Mouse (Mus musculus): ENCODE results near the gene Qrich2. TPM values are rescaled to one million over a fixed set of nuclear protein-coding genes. Genes with fewer than 3 reads are reported as not detected.

The Qrich2 gene
- total RNA-seq (2014; rRNA removed) (not detected in 2 replicates), polyA plus RNA-seq (2015; fragmentation: Nextera tagmentation; extraction: Ambion mirVana) (not detected in 2 replicates)

- ATAC-seq (no peak), DNase-seq (no peak)
- Histone ChIP-seq H3K27me3 (ENCODE audit: insufficient read depth, low read length) (no peaks in the 10 kb centered on the region), H3K9me3 (ENCODE audit: low read length) (no peaks in the 10 kb centered on the region), H3K27ac (ENCODE audit: low read depth, low read length) (no peak within 1 kb of the TSS), H3K9ac (no peak within 1 kb of the TSS), H3K4me2 (ENCODE audit: low read depth) (no peak within 1 kb of the TSS), H3K4me3 (ENCODE audit: low read depth, low read length) (no peak within 1 kb of the TSS), H3K4me1 (ENCODE audit: insufficient read depth) (no peaks in the 10 kb centered on the region), H3K36me3 (ENCODE audit: insufficient read depth) (peaks cover 14% of the 10 kb centered on the region)
- TF ChIP-seq CTCF (IDR thresholded peaks at IDR 0.05; ENCODE audit: low read depth), result no peak
- WGBS, result 65% methylated on average over 20 of the region's 20 CpGs
Observed at GRCm38 (mm10) chr11:116466141-116466540, at the start of gene Qrich2. Qrich2 (minus strand) TSS chr11:116466241.

GRCm38 (mm10) chr11:116515330-116516020 lies 49.4 kb upstream of the Qrich2 start:
- Histone ChIP-seq H3K9me3 (ENCODE audit: low read length) (no peaks in the 10 kb centered on the region), H3K4me2 (ENCODE audit: low read depth) (no peak overlapping the region), H3K27me3 (ENCODE audit: insufficient read depth, low read length) (no peaks in the 10 kb centered on the region; the same call in 1 of the 2 replicates), H3K9ac (no peak overlapping the region), H3K4me1 (ENCODE audit: insufficient read depth) (peaks cover 1% of the 10 kb centered on the region; the same call in 1 of the 2 replicates), H3K27ac (ENCODE audit: low read depth, low read length) (no peak overlapping the region), H3K4me3 (ENCODE audit: low read depth, low read length) (no peak overlapping the region), H3K36me3 (ENCODE audit: insufficient read depth) (no peaks in the 10 kb centered on the region)
- TF ChIP-seq CTCF (IDR thresholded peaks at IDR 0.05; ENCODE audit: low read depth), result no peak
- DNase-seq, result no peak
- no peak for ATAC-seq
- 13% methylated on average over 24 of the region's 24 CpGs for WGBS

GRCm38 (mm10) chr11:116513531-116514038 lies 47.5 kb upstream of the Qrich2 start:
- H3K36me3 ChIP-seq (ENCODE audit: insufficient read depth), result no peaks in the 10 kb centered on the region
- H3K9me3 ChIP-seq (ENCODE audit: low read length), result no peaks in the 10 kb centered on the region
- 79% methylated on average over 4 of the region's 4 CpGs for WGBS
- no peaks in the 10 kb centered on the region; the same call in 1 of the 2 replicates for H3K27me3 ChIP-seq (ENCODE audit: insufficient read depth, low read length)
- no peak overlapping the region for H3K27ac ChIP-seq (ENCODE audit: low read depth, low read length)
- DNase-seq (no peak), ATAC-seq (no peak)
- no peak for TF ChIP-seq CTCF (IDR thresholded peaks at IDR 0.05; ENCODE audit: low read depth)
- no peaks in the 10 kb centered on the region for H3K4me1 ChIP-seq (ENCODE audit: insufficient read depth)
- no peak overlapping the region for H3K4me2 ChIP-seq (ENCODE audit: low read depth)
- no peak overlapping the region for H3K9ac ChIP-seq
- no peak overlapping the region for H3K4me3 ChIP-seq (ENCODE audit: low read depth, low read length)

- no peak overlapping the region for H3K4me2 ChIP-seq (ENCODE audit: low read depth)
- no peak overlapping the region for H3K9ac ChIP-seq
- no peaks in the 10 kb centered on the region for H3K36me3 ChIP-seq (ENCODE audit: insufficient read depth)
- TF ChIP-seq CTCF (IDR thresholded peaks at IDR 0.05; ENCODE audit: low read depth), result no peak
- H3K4me3 ChIP-seq (ENCODE audit: low read depth, low read length), result no peak overlapping the region
- no peak overlapping the region for H3K27ac ChIP-seq (ENCODE audit: low read depth, low read length)
- no peaks in the 10 kb centered on the region; the same call in 1 of the 2 replicates for H3K27me3 ChIP-seq (ENCODE audit: insufficient read depth, low read length)
- no peaks in the 10 kb centered on the region for H3K9me3 ChIP-seq (ENCODE audit: low read length)
- WGBS, result 80% methylated on average over 6 of the region's 6 CpGs
- ATAC-seq (no peak), DNase-seq (no peak)
- H3K4me1 ChIP-seq (ENCODE audit: insufficient read depth), result no peaks in the 10 kb centered on the region
Observed at GRCm38 (mm10) chr11:116512987-116513386, 46.9 kb upstream of the Qrich2 start.

GRCm38 (mm10) chr11:116512154-116512553 lies 46.1 kb upstream of the Qrich2 start:
- Histone ChIP-seq H3K9me3 (ENCODE audit: low read length) (no peaks in the 10 kb centered on the region), H3K4me3 (ENCODE audit: low read depth, low read length) (no peak overlapping the region), H3K4me2 (ENCODE audit: low read depth) (no peak overlapping the region), H3K27ac (ENCODE audit: low read depth, low read length) (no peak overlapping the region), H3K4me1 (ENCODE audit: insufficient read depth) (no peaks in the 10 kb centered on the region), H3K27me3 (ENCODE audit: insufficient read depth, low read length) (no peaks in the 10 kb centered on the region; the same call in 1 of the 2 replicates), H3K36me3 (ENCODE audit: insufficient read depth) (no peaks in the 10 kb centered on the region), H3K9ac (no peak overlapping the region)
- 94% methylated on average over 7 of the region's 7 CpGs for WGBS
- ATAC-seq (no peak), DNase-seq (no peak)
- no peak for TF ChIP-seq CTCF (IDR thresholded peaks at IDR 0.05; ENCODE audit: low read depth)

- Histone ChIP-seq H3K4me1 (ENCODE audit: insufficient read depth) (no peaks in the 10 kb centered on the region), H3K4me3 (ENCODE audit: low read depth, low read length) (no peak overlapping the region), H3K36me3 (ENCODE audit: insufficient read depth) (no peaks in the 10 kb centered on the region), H3K27me3 (ENCODE audit: insufficient read depth, low read length) (no peaks in the 10 kb centered on the region; the same call in 1 of the 2 replicates), H3K27ac (ENCODE audit: low read depth, low read length) (no peak overlapping the region), H3K9me3 (ENCODE audit: low read length) (no peaks in the 10 kb centered on the region), H3K4me2 (ENCODE audit: low read depth) (no peak overlapping the region), H3K9ac (no peak overlapping the region)
- no peak for TF ChIP-seq CTCF (IDR thresholded peaks at IDR 0.05; ENCODE audit: low read depth)
- ATAC-seq, result no peak
- WGBS, result 76% methylated on average over 7 of the region's 7 CpGs
- no peak for DNase-seq
Observed at GRCm38 (mm10) chr11:116511301-116511868, 45.3 kb upstream of the Qrich2 start.

GRCm38 (mm10) chr11:116508689-116509088 lies 42.6 kb upstream of the Qrich2 start:
- Histone ChIP-seq H3K27me3 (ENCODE audit: insufficient read depth, low read length) (no peaks in the 10 kb centered on the region), H3K9ac (no peak overlapping the region), H3K36me3 (ENCODE audit: insufficient read depth) (no peaks in the 10 kb centered on the region), H3K27ac (ENCODE audit: low read depth, low read length) (no peak overlapping the region), H3K4me3 (ENCODE audit: low read depth, low read length) (no peak overlapping the region), H3K4me1 (ENCODE audit: insufficient read depth) (no peaks in the 10 kb centered on the region), H3K4me2 (ENCODE audit: low read depth) (no peak overlapping the region), H3K9me3 (ENCODE audit: low read length) (no peaks in the 10 kb centered on the region)
- DNase-seq (no peak), ATAC-seq (no peak)
- WGBS, result 87% methylated on average over 2 of the region's 2 CpGs
- TF ChIP-seq CTCF (IDR thresholded peaks at IDR 0.05; ENCODE audit: low read depth), result no peak
